Mouse (Mus musculus) adipocyte (in vitro differentiated cells): ENCODE results near the gene Cdr2l.
"Not testable (repeated sequence)": the region's sequence is repeated elsewhere in the genome, so short reads cannot be mapped to it uniquely, and the experiment has no call there.

ENCODE experiments used
- DNase-seq: peaks from one replicate; pipeline ENCODE4 v3.0.0-alpha.2; 2016; ENCODE audit warnings: low spot score

Cdr2l gene

DNA sequence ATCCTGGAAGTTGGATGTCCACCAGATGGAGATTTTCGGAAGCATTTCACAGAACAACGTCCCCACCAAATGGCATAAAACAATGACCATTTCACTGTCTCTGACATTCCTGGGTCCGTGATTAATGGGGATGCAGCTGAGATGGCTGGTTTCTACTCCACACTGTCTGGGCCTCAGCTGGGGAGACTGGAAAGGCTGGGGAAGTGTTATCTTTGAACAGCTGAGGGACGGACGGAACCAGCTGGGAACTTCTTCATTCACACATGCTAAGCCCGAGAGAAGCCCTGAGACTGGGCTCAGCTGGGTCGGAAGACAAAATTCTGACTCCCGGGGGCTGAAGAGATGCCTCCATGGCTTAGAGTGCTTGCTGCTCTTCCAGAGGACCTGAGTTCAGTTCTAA is 10.4 kb upstream of the Cdr2l start:
- DNase-seq, result no peak

GRCm38 (mm10) chr11:115372015-115372414 is 9.7 kb upstream of the Cdr2l start:
- DNase-seq, result no peak

DNA sequence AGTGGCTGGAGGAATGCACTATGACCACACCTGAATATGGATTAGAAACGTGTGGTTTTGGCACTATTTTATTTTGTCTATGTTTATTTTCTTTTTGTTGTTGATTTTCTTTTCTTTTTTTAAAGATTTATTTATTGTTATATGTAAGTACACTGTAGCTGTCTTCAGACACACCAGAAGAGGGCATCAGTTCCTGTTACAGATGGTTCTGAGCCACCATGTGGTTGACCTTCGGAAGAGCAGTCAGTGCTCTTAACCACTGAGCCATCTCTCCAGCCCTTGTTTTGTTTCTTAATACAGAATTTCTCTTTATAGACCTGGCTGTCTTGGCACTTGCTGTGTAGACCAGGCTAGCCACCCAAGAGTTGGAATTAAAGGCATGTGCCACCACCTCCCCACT is 9.0 kb upstream of the Cdr2l start:
- DNase-seq, result no peak

GRCm38 (mm10) chr11:115373805-115374694 is 7.7 kb upstream of the Cdr2l start:
- DNase-seq, result peak; percentile 89

DNA sequence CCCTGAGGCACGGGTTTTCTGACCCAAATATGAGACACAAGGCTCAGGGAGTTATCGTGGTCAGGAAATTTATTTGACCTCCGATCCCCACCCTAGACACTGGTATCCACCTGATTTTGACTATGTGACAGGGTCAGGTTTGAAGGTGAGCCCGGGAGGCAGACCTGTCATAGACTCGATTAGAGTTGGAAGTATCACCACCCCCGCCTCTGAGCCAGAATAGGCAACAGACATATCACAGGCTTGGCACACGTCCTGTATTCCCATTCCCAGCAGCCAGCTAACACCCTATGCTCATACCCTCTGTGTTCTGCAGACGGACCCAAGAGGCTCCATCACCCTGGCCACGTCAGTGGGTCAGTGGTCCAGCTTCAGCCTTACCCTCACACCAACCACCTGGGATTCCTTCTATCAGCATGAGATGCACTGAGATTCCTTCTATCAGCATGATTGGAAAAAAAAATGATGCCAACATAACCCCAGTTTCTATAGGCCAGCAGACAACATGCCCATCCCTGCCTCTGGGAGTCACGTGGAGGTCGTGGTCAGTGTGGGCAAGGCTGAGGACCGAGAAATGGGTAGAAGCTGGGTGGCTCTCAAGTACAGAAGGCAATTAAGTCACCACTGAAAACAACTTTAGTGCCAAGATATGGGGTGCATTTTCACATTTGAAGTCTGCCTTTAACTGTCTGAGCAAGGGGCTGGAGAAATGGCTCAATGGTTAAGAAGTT is 6.9 kb upstream of the Cdr2l start:
- no peak for DNase-seq

DNA sequence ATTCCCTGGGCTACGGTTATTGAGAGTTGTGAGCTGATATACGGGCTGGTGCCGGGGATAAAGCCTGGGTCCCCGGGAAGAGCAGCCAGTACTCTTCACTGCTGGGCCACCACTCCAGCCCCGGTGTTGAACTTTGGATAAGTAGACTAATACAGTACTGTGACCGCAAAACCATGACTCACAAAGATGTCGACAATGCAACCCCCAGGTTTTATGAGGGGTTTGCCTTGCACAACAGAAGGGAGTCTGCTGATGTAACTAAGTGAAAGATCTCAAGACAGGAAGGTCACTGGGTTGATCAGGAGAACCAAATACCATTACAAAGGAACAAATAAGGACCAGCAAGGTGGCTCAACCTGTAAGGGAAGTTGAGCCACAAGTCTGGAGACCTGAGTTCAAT is 5.0 kb upstream of the Cdr2l start:
- DNase-seq, result no peak

DNA sequence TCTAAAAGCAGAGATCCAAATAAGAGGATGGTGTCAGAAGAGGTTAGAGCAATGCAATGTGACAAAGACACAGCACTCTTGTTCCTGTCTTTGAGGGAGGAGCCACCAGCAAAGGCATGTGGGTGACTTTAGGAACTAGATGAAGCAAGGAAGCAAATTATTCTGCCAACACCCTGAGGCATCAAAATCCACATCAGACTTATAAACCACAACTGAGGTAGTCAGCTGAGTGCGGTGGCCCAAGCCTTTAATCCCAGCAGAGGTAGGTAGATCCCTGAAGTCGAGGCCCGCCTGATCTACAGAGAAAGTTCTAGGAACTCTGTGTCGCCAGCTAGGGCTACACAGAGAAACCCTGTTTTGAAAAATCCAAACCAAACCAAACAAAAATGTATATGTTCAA is 4.5 kb upstream of the Cdr2l start:
- DNase-seq, result no peak

- DNase-seq, result no peak
These were observed 3.9 kb upstream of the Cdr2l start for GRCm38 (mm10) chr11:115377854-115378253.

DNA sequence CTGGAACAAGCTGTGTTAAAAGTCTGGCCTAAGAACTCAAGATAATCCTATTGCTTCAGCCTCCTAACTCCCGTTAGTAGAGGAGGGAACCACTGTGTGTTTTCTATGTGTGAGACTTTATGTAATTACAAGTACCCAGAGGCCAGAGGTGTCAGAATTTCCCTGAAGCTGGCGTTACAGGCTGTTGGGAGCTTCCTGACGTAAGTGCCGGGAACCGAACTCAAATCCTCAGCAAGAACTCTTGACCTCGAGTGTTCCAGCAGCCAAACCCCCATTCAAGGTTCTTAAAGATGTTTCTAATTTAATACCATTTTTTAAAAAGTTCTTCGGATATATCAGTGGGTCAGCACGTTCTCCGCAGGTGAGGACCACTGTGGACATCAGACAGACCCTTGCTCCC is 440 bp upstream of the Cdr2l start:
- DNase-seq, result peak; percentile 74

DNA sequence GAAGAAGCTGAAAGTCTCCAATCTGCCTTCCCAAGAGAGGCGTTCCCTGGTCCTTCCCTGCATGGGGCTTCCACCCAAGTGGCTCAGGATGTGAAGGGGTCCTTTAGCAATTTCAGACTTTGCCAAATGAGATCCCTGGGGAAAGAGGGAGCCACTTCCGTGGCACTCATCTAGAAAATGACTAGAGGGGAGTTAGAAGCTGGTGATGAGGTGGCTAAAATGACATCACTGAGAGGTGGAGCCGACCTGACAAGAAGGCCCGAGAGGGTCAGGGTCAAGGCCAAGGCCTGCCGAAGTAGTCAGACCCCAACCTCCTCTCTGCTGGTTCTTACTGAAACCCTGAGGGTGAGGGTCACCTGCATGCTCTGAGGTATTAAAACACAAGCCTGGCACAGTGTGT is 1.2 kb downstream of the Cdr2l start:
- DNase-seq, result no peak

DNA sequence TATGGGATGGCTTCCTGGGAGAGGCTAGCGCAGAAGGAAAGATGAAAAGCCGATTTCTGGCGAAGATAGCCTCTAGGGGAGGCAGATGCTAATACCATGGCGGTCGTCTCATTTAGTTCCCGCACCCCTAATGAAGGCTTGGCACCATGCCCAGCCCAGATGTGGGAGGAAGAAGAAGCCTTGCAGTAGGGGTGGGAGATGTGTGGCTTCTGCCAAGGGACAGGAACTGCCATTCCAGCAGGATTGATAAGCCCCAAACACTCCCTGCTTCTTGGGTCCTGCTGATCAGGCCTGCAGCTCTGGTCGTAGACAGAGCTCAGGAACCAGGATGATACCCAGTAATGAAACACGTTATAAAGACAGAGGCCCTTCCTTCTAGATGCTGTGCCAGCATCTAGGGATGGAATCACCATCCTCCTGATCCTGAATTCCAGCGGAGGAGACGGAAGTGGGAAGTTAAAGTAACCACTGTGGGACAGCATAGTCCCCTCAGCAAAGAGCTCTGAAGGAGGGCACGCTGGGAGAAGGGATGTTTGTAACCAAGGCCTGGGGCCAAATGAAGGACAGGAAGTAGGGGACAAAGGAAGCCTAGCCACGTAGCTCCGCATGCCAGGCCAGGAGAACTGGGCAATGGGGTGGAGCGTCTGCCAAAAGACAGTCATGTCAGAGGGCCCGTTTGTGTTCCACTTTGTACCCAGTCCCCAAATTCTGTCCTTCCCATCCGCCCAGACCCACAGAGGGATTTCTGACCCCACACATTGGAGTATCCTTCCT is 2.2 kb downstream of the Cdr2l start:
- no peak for DNase-seq

- DNase-seq, result no peak
These were observed 2.9 kb downstream of the Cdr2l start for GRCm38 (mm10) chr11:115384587-115384986.

DNA sequence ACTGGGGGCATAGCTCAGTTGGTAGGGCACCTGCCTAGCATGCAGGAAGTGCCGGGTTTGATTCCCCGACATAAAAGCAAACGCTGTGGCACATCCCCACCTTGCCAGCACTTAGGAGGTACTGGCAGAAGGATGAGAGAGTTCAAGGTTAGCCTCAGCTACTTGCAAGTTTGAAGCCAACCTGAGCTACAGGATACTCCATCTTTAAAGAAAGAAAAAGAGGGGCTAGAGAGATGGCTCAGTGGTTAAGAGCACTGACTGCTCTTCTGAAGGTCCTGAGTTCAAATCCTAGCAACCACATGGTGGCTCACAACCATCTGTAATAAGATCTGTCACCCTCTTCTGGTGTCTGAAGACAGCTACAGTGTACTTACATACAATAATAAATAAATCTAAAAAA is 5.1 kb downstream of the Cdr2l start:
- DNase-seq, result not testable (repeated sequence)

- DNase-seq, result no peak
These were observed 9.6 kb downstream of the Cdr2l start for GRCm38 (mm10) chr11:115391358-115391757.

DNA sequence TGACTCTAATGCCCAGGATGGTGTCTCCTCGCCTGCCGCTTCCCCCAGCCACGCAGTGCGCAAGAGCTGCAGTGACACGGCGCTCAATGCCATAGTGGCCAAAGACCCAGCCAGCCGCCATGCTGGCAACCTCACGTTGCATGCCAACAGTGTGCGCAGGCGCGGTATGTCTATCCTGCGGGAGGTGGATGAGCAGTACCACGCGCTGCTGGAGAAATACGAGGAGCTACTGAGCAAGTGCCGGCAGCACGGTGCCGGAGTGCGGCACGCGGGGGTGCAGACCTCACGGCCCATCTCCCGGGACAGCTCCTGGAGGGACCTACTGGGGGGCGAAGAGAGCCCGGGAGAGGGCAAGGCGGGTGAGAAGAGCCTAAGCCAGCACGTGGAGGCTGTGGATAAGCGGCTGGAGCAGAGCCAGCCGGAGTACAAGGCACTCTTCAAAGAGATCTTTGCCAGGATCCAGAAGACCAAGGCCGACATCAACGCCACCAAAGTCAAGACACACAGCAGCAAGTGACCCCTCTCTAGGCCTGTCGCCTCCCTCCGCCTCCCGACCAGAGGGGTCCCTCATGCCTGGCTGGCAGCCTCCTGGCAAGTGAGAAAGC is 12.1 kb downstream of the Cdr2l start:
- DNase-seq, result no peak

DNA sequence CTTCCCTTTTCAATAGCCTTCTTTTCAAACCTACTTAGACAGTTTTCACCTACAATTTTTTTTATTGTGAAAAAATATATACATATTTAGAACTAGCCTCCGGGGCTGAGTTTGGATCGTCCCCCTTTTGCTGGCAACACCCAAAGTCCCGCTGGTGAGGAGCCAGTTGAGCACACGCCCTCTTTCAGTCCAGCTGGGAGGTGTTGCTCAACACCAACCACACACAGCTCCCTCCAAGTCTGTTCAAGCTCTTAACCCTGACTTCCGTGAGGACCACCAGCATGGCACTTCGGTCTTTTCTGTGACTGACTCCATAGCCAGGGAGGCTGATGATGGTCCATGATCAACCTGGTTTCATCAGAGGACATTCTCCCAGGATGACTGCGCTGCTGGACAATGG is 16.4 kb downstream of the Cdr2l start:
- DNase-seq, result peak; percentile 52

DNA sequence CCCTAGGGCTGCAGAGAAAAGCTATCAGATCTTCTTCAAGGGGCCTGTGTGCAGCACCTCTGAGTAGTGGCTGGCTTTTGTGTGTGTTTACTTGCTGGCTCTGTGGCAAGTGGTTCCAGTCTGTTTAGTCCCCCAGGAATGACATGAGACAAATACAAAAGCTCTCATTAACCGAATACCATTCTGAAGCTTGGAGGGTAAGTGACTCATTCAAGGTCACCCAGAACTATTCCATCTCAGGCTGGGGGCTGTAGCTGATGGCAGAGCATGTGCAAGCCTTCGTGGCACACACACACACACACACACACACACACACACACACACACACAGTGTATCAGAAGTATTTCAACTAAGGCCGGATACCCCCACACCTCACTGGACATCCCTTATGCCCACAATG is 18.4 kb downstream of the Cdr2l start:
- no peak for DNase-seq

GRCm38 (mm10) chr11:115400630-115401391 is 19.1 kb downstream of the Cdr2l start:
- no peak for DNase-seq

DNA sequence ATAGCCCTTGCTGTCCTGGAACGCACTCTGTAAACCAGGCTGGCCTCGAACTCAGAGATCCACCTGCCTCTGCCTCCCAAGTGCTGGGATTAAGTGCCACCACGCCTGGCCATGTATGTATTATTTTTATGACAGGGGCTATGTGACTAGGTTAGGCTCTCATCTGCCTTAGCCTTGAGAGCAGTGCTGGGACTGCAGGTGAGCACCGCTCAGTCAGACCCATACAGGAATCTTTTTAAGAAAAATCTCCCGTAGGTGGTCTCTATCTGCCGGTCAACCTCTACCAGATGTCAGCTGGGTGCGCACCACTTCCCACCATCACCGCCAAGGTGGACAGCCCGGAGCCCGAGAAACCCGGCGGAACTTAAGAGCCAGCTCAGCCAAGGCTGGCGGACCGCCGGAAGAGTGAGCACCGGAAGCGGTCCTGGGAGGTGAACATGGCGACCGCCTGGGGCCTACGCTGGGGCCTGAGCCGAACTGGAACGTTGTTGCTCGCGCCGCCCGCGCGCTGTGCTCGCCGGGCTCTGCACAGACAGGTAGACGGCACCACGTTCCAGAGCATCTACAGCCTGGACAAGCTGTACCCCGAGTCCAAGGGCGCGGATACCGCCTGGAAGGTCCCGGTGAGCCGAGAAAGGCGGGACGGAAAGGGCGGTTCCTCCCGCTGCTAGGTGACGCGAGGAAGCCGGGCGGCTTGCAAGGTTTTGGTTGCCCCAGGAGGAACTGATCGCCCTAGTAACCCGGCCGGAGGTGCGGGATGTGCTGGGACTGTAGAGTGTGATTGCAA is 21.8 kb downstream of the Cdr2l start, which contains the start of gene Mrpl58:
Mrpl58 (plus strand) TSS at position 415 of the 787 bp plus-strand sequence.
- DNase-seq, result peak; percentile 86

- no peak for DNase-seq
These were observed 24.0 kb downstream of the Cdr2l start for GRCm38 (mm10) chr11:115405723-115406122.
